Mouse (Mus musculus) myocyte (in vitro differentiated cells): ENCODE data around the gene Prr12.

Source experiments
- POLR2A ChIP-seq: IDR thresholded peaks from one replicate; pipeline ENCODE4 v1.6.1; 2011; ENCODE audit warnings: low read depth, mild to moderate bottlenecking, control low read depth, moderate library complexity; ENCODE audit not compliant: insufficient read length
- TCF12 ChIP-seq: IDR thresholded peaks from one replicate; pipeline ENCODE4 v1.6.1; 2011; ENCODE audit warnings: mild to moderate bottlenecking, control low read depth; ENCODE audit not compliant: poor library complexity, insufficient read depth, severe bottlenecking
- USF1 ChIP-seq: IDR thresholded peaks from one replicate; pipeline ENCODE4 v1.6.1; 2011; ENCODE audit warnings: low read depth, mild to moderate bottlenecking, control low read depth, moderate library complexity

DNA sequence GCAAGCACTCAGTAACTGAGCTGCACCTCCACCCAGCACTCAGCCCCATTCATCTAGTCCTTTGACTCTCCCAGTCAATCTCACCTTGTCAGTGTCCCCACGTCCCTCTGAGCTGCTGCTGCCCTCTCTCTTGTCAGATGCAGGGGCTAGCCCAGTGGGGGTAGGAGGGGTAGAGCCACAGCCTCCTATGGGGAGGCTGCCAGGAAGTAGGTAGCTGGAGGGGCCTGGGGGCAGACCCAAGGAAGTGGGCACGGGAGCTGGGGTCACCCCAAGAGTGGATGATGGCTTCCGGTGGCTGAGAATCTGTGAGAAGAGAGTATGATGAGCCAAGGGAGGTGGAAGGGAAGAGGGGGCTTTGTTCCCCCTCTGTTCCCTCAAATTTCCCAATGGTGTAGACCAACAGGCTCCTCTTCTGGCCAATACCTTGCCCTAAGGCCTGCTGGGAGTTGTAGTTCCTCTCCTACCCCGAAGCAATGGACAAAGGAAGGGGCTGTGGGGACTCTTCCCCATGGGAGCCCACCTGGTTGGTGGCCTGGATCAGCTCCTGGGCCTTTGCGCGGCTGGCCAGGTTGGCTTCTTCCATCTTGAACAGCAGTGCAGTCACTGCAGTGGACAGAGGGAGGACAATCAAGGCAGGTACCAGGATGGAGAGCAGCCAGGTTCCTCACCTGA, 47.2 kb downstream of the Prr12 start:
- TF ChIP-seq POLR2A (no peak), TCF12 (no peak), USF1 (no peak)
